Mouse (Mus musculus) bone marrow, adult 2 months (tissue): ENCODE measurements around the gene Vegfd.

Experiments used
- CTCF ChIP-seq: fragments of 200-500 bp; IDR thresholded peaks from 2 replicates; pipeline ENCODE4 v1.5.1; 2011; ENCODE audit warnings: low read length, control low read depth; ENCODE audit not compliant: control insufficient read depth, insufficient read depth
- POLR2A ChIP-seq: fragments of 200-500 bp; IDR thresholded peaks from 2 replicates; pipeline ENCODE4 v1.6.1; 2011; ENCODE audit warnings: low read depth, mild to moderate bottlenecking, control low read depth, low read length, borderline replicate concordance; ENCODE audit not compliant: control insufficient read depth

DNA sequence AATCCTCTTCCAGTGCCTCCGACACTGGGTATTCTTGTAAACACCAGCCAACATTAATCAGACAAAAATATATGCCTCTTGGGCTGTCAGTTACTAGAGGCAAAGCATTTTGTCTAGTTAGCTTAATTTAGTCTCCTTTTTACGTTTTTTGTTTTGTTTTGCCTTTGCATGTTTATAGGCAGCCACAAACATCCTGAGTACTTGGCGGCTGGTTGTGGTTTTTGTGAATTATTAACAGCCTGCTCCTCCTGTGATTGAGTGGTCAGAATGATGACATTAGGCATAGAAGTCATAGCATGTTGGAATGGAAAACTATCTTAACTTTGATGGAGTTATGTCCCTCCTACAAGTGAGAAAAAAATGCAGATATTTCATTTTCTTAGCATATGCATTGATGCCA lies 2.6 kb upstream of the Vegfd start:
- no peak for TF ChIP-seq POLR2A
- no peak for TF ChIP-seq CTCF
